Mouse (Mus musculus) right cerebral cortex, postnatal 25 days (tissue): ENCODE data around the gene Phf7.
A peak's percentile ranks its signal among the peaks of the same experiment; 100 is the strongest.

Experiments
- DNase-seq: peaks from one replicate; pipeline ENCODE4 v3.0.0; 2022

Phf7 gene

GRCm38 (mm10) chr14:31232404-31233069, 18.6 kb downstream of the Phf7 start:
- DNase-seq: no peak

- DNase-seq: no peak
Observed at GRCm38 (mm10) chr14:31230442-31230841, 20.7 kb downstream of the Phf7 start.

- no peak for DNase-seq
Observed at GRCm38 (mm10) chr14:31228234-31228633, 22.9 kb downstream of the Phf7 start.

GRCm38 (mm10) chr14:31226978-31227377, 24.1 kb downstream of the Phf7 start:
- peak; percentile 50 for DNase-seq

- no peak for DNase-seq
Observed at GRCm38 (mm10) chr14:31217666-31218065, 33.5 kb downstream of the Phf7 start, which contains the start of gene Sema3g. Gene Sema3g, plus strand, starts transcription at chr14:31217860.

GRCm38 (mm10) chr14:31216846-31217245, 34.3 kb downstream of the Phf7 start, which contains the start of gene Nisch:
Gene Nisch, minus strand, starts transcription at chr14:31216946.
- no peak for DNase-seq

- DNase-seq: peak; percentile 36
Observed at GRCm38 (mm10) chr14:31215157-31216002, 35.7 kb downstream of the Phf7 start.

- no peak for DNase-seq
Observed at GRCm38 (mm10) chr14:31214684-31215083, 36.4 kb downstream of the Phf7 start.

GRCm38 (mm10) chr14:31213868-31214267, 37.2 kb downstream of the Phf7 start:
- DNase-seq: no peak

GRCm38 (mm10) chr14:31212499-31212898, 38.6 kb downstream of the Phf7 start:
- no peak for DNase-seq

- no peak for DNase-seq
Observed at GRCm38 (mm10) chr14:31211854-31212253, 39.3 kb downstream of the Phf7 start.

GRCm38 (mm10) chr14:31209133-31209557, 42.0 kb downstream of the Phf7 start:
- DNase-seq: no peak

GRCm38 (mm10) chr14:31208084-31208483, 43.0 kb downstream of the Phf7 start, which contains the start of gene Tnnc1:
Gene Tnnc1, plus strand, starts transcription at chr14:31208312.
- no peak for DNase-seq

GRCm38 (mm10) chr14:31207070-31207830, 43.9 kb downstream of the Phf7 start:
- no peak for DNase-seq

- peak; percentile 93 for DNase-seq
Observed at GRCm38 (mm10) chr14:31206472-31206981, 44.6 kb downstream of the Phf7 start.

GRCm38 (mm10) chr14:31205562-31206467, 45.3 kb downstream of the Phf7 start:
- DNase-seq: peak; percentile 35

- peak; percentile 17 for DNase-seq
Observed at GRCm38 (mm10) chr14:31205244-31205561, 45.9 kb downstream of the Phf7 start.

- DNase-seq: no peak
Observed at GRCm38 (mm10) chr14:31204844-31205243, 46.3 kb downstream of the Phf7 start.

GRCm38 (mm10) chr14:31200038-31200437, 51.1 kb downstream of the Phf7 start:
- no peak for DNase-seq

GRCm38 (mm10) chr14:31199599-31199998, 51.5 kb downstream of the Phf7 start:
- no peak for DNase-seq

GRCm38 (mm10) chr14:31197547-31198516, 53.3 kb downstream of the Phf7 start:
- DNase-seq: peak; percentile 50
